Mouse (Mus musculus) myocyte (in vitro differentiated cells): Measurements from ENCODE around the gene Alk.

Experiments
- E2F4 ChIP-seq: IDR thresholded peaks from one replicate; pipeline ENCODE4 v1.6.1; 2011; ENCODE audit warnings: mild to moderate bottlenecking, control low read depth, moderate library complexity; ENCODE audit not compliant: insufficient read depth
- MAX ChIP-seq: IDR thresholded peaks from one replicate; pipeline ENCODE4 v1.6.1; 2011; ENCODE audit warnings: low read depth, mild to moderate bottlenecking, control low read depth
- POLR2A ChIP-seq: IDR thresholded peaks from one replicate; pipeline ENCODE4 v1.6.1; 2011; ENCODE audit warnings: low read depth, mild to moderate bottlenecking, control low read depth, moderate library complexity; ENCODE audit not compliant: insufficient read length
- TCF12 ChIP-seq: IDR thresholded peaks from one replicate; pipeline ENCODE4 v1.6.1; 2011; ENCODE audit warnings: mild to moderate bottlenecking, control low read depth; ENCODE audit not compliant: poor library complexity, insufficient read depth, severe bottlenecking
- USF1 ChIP-seq: IDR thresholded peaks from one replicate; pipeline ENCODE4 v1.6.1; 2011; ENCODE audit warnings: low read depth, mild to moderate bottlenecking, control low read depth, moderate library complexity

GRCm38 (mm10) chr17:72296349-72296748 lies 308.1 kb downstream of the Alk start:
- TF ChIP-seq MAX (no peak), POLR2A (no peak), USF1 (no peak), E2F4 (no peak), TCF12 (no peak)
